Mouse (Mus musculus) embryonic facial prominence, embryonic 11.5 days (tissue): ENCODE data around the gene Exoc3l. TPM values are rescaled to one million over a fixed set of nuclear protein-coding genes. Genes with fewer than 3 reads are reported as not detected.

Source experiments
- ATAC-seq: fragments of 200-750 bp; cut with Nextera tagmentation; replicated peaks from 2 replicates; pipeline ENCODE4 v1.8.0; 2017; ENCODE audit warnings: low read depth; ENCODE audit not compliant: insufficient number of reproducible peaks, low FRiP score, low TSS enrichment
- DNase-seq: peaks from one replicate; pipeline ENCODE4 v3.0.0-alpha.2; 2015; ENCODE audit warnings: low spot score
- H3K27ac ChIP-seq: fragments of 300-500 bp; sonication (generic); replicated peaks from 2 replicates; pipeline ENCODE4 v1.5.1; 2014; ENCODE audit warnings: mild to moderate bottlenecking, low read depth, low read length, control low read depth
- H3K27me3 ChIP-seq: fragments of 300-500 bp; sonication (generic); 2 replicates; pipeline ENCODE4 v1.6.1; 2014; ENCODE audit warnings: mild to moderate bottlenecking, low read length, moderate library complexity, mixed read lengths; ENCODE audit not compliant: control insufficient read depth, insufficient read depth
- H3K36me3 ChIP-seq: fragments of 300-500 bp; sonication (generic); replicated peaks from 2 replicates; pipeline ENCODE4 v1.6.1; 2014; ENCODE audit warnings: low read depth, mild to moderate bottlenecking, low read length, moderate library complexity, mixed read lengths; ENCODE audit not compliant: control insufficient read depth, insufficient read depth
- H3K4me1 ChIP-seq: fragments of 300-500 bp; sonication (generic); 2 replicates; pipeline ENCODE4 v1.6.1; 2014; ENCODE audit warnings: low read length, mixed read lengths; ENCODE audit not compliant: control insufficient read depth, insufficient read depth
- H3K4me2 ChIP-seq: fragments of 300-500 bp; sonication (generic); 2 replicates; pipeline ENCODE4 v1.6.1; 2014; ENCODE audit warnings: low read depth, mild to moderate bottlenecking, control low read depth, low read length, moderate library complexity
- H3K4me3 ChIP-seq: fragments of 300-500 bp; sonication (generic); 2 replicates; pipeline ENCODE4 v1.5.1; 2014; ENCODE audit warnings: low read depth, low read length, control low read depth
- H3K9ac ChIP-seq: fragments of 300-500 bp; sonication (generic); replicated peaks from 2 replicates; pipeline ENCODE4 v1.6.1; 2014; ENCODE audit warnings: mild to moderate bottlenecking, control low read depth, low read length
- H3K9me3 ChIP-seq: fragments of 300-500 bp; sonication (generic); replicated peaks from 2 replicates; pipeline ENCODE4 v1.6.1; 2016; ENCODE audit warnings: mild to moderate bottlenecking, low read length, inconsistent platforms, mixed read lengths; ENCODE audit not compliant: control insufficient read depth
- WGBS: fragments of 180-500 bp; shearing (Covaris S2); extraction: QIAGEN DNeasy Blood & Tissue Kit; methylation state at CpG from one replicate; pipeline ENCODE4 v1.1.7; 2014; 5-methylcytosine and 5-hydroxymethylcytosine counted together
- polyA plus RNA-seq: library from polyadenylated mRNA; unstranded; fragments of >200 nt; fragmentation: Nextera tagmentation; extraction: Ambion mirVana; gene quantifications from 2 replicates; pipeline ENCODE4 v1.2.1, GENCODE M21; 2014

Exoc3l gene
- polyA plus RNA-seq, 1 experiment from 2014 or later, result 7.2 TPM

GRCm38 (mm10) chr8:105336373-105337130 is 40.7 kb upstream of the Exoc3l start:
- DNase-seq (no peak), ATAC-seq (peak; percentile 24; the same call in 1 of the 2 replicates)
- Histone ChIP-seq H3K9ac (no peak overlapping the region), H3K36me3 (peaks cover 3% of the 10 kb centered on the region; the same call in 1 of the 2 replicates), H3K9me3 (no peaks in the 10 kb centered on the region), H3K4me2 (no peak overlapping the region), H3K27me3 (no peaks in the 10 kb centered on the region), H3K4me1 (no peaks in the 10 kb centered on the region), H3K4me3 (no peak overlapping the region), H3K27ac (no peak overlapping the region)
- WGBS, result 57% methylated on average over 32 of the region's 32 CpGs

- Histone ChIP-seq H3K9ac (no peak overlapping the region), H3K27me3 (no peaks in the 10 kb centered on the region), H3K4me1 (no peaks in the 10 kb centered on the region), H3K4me2 (no peak overlapping the region), H3K27ac (no peak overlapping the region), H3K36me3 (peaks cover 21% of the 10 kb centered on the region), H3K9me3 (no peaks in the 10 kb centered on the region), H3K4me3 (no peak overlapping the region)
- DNase-seq (no peak), ATAC-seq (no peak)
- 65% methylated on average over 2 of the region's 2 CpGs for WGBS
Observed at GRCm38 (mm10) chr8:105332523-105332922, 36.6 kb upstream of the Exoc3l start.

GRCm38 (mm10) chr8:105331931-105332330 is 36.0 kb upstream of the Exoc3l start:
- Histone ChIP-seq H3K36me3 (peaks cover 21% of the 10 kb centered on the region), H3K4me2 (no peak overlapping the region)
- WGBS, result 91% methylated on average over 9 of the region's 9 CpGs

GRCm38 (mm10) chr8:105331469-105331868 is 35.6 kb upstream of the Exoc3l start:
- H3K27me3 ChIP-seq, result no peaks in the 10 kb centered on the region
- WGBS, result 94% methylated on average over 22 of the region's 22 CpGs
- H3K9ac ChIP-seq, result no peak overlapping the region
- H3K4me1 ChIP-seq, result no peaks in the 10 kb centered on the region
- no peak overlapping the region for H3K4me3 ChIP-seq
- no peak overlapping the region for H3K27ac ChIP-seq
- DNase-seq (no peak), ATAC-seq (no peak)
- H3K4me2 ChIP-seq, result no peak overlapping the region
- no peaks in the 10 kb centered on the region for H3K9me3 ChIP-seq
- peaks cover 20% of the 10 kb centered on the region for H3K36me3 ChIP-seq

More at GRCm38 (mm10) chr8:105331931-105332330, 36.0 kb upstream of the Exoc3l start:
- Histone ChIP-seq H3K9ac (no peak overlapping the region), H3K27me3 (no peaks in the 10 kb centered on the region), H3K9me3 (no peaks in the 10 kb centered on the region), H3K4me3 (no peak overlapping the region), H3K27ac (no peak overlapping the region), H3K4me1 (no peaks in the 10 kb centered on the region)
- no peak for ATAC-seq
- no peak for DNase-seq

GRCm38 (mm10) chr8:105330325-105330724 is 34.4 kb upstream of the Exoc3l start:
- no peak overlapping the region for H3K9ac ChIP-seq
- H3K4me3 ChIP-seq, result no peak overlapping the region
- ATAC-seq (no peak), DNase-seq (no peak)
- no peak overlapping the region for H3K27ac ChIP-seq
- peaks cover 18% of the 10 kb centered on the region for H3K36me3 ChIP-seq
- no peak overlapping the region for H3K4me2 ChIP-seq
- 90% methylated on average over 12 of the region's 12 CpGs for WGBS
- H3K27me3 ChIP-seq, result no peaks in the 10 kb centered on the region
- no peaks in the 10 kb centered on the region for H3K9me3 ChIP-seq
- peaks cover 1% of the 10 kb centered on the region; the same call in 1 of the 2 replicates for H3K4me1 ChIP-seq

GRCm38 (mm10) chr8:105326968-105327367 is 31.1 kb upstream of the Exoc3l start:
- ATAC-seq (no peak), DNase-seq (no peak)
- peaks cover 2% of the 10 kb centered on the region; the same call in 1 of the 2 replicates for H3K4me1 ChIP-seq
- peaks cover 18% of the 10 kb centered on the region for H3K36me3 ChIP-seq
- H3K4me2 ChIP-seq, result peak overlapping the region; percentile 84
- no peaks in the 10 kb centered on the region for H3K9me3 ChIP-seq
- peak overlapping the region; percentile 78 for H3K9ac ChIP-seq
- WGBS, result 43% methylated on average over 6 of the region's 6 CpGs
- H3K27me3 ChIP-seq, result no peaks in the 10 kb centered on the region
- no peak overlapping the region for H3K27ac ChIP-seq
- H3K4me3 ChIP-seq, result peak overlapping the region; percentile 70

GRCm38 (mm10) chr8:105326141-105326672 is 30.3 kb upstream of the Exoc3l start, which contains the start of the genes Lrrc29 and Tmem208:
Lrrc29 (minus strand) TSS chr8:105326278.
Tmem208 (plus strand) TSS chr8:105326354.
- Histone ChIP-seq H3K4me2 (peak within 1 kb of the TSS; percentile 84), H3K4me1 (peaks cover 2% of the 10 kb centered on the region; the same call in 1 of the 2 replicates), H3K4me3 (peak within 1 kb of the TSS; percentile 70), H3K9ac (peak within 1 kb of the TSS; percentile 78), H3K9me3 (no peaks in the 10 kb centered on the region), H3K36me3 (peaks cover 15% of the 10 kb centered on the region), H3K27me3 (no peaks in the 10 kb centered on the region), H3K27ac (peak within 1 kb of the TSS; percentile 52)
- 0% methylated on average over 36 of the region's 36 CpGs for WGBS
- peak; percentile 90 for ATAC-seq
- peak; percentile 97 for DNase-seq

GRCm38 (mm10) chr8:105325641-105326093 is 29.8 kb upstream of the Exoc3l start:
- Histone ChIP-seq H3K4me1 (peaks cover 2% of the 10 kb centered on the region; the same call in 1 of the 2 replicates), H3K27ac (peak overlapping the region; percentile 22; the same call in 1 of the 2 replicates), H3K4me3 (peak overlapping the region; percentile 70), H3K27me3 (no peaks in the 10 kb centered on the region), H3K9me3 (no peaks in the 10 kb centered on the region), H3K9ac (peak overlapping the region; percentile 78), H3K36me3 (peaks cover 12% of the 10 kb centered on the region), H3K4me2 (peak overlapping the region; percentile 78)
- DNase-seq (no peak), ATAC-seq (peak; percentile 73)
- under 1% methylated on average over 12 of the region's 12 CpGs for WGBS
